Mouse (Mus musculus): ENCODE measurements at regions not wholly inside any gene's neighbourhood (a gene's known extent, or its start where the extent isn't known, plus 50 kb on each side); places are given as distances from the start of the nearest gene placed in this dataset.
A peak's percentile ranks its signal among the peaks of the same experiment; 100 is the strongest.

DNA sequence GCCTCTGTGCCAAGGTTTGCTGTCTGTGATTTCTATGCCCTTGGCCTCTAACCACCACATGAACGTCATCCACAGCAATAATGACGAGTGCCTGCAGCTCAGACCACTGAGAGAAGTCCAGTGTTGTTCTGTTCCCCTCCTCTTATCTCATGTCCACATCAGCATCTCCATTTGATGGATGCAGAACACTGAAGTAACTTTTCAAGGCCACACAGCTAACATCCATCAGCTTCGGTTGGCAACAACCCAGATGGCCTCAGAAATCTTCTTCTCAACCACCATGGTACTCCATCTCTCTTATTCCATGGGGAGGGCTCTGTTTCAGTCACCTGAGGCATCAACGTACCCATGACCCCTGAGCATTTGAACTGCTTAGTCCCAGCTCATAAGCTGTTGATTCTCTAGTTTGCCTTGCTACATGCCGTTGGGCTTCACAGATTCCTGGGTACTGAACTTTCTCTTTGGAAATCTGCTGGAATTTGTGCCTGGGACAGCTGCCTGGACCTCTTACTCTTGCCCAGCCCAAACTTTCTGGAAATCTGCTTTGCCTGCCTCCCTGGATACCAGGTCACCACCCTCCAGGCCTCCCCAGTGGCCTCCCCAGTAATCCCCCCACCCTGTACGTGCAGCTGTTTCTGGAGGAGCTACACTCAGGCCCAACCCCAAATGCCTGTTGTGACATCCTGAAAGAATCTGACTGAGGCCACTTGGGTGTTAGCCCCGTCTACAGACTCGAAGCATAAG, 94.1 kb upstream of the Fggy start:
- Histone ChIP-seq H3K27me3 (ENCODE audit: control insufficient read depth, insufficient read depth, low read length) (no peaks in the 10 kb centered on the region), H3K4me1 (replicated peaks; ENCODE audit: control insufficient read depth, insufficient read depth, low read length) (no peaks in the 10 kb centered on the region; the same call in 1 of the 2 replicates), H3K4me3 (ENCODE audit: control insufficient read depth, insufficient read depth, low read length) (no peak overlapping the region), H3K36me3 (ENCODE audit: control insufficient read depth, insufficient read depth, low read length) (no peaks in the 10 kb centered on the region), H3K27ac (ENCODE audit: control insufficient read depth, insufficient read depth, low read length) (no peak overlapping the region)
- 94% methylated on average over 8 of the region's 8 CpGs for WGBS
- DNase-seq: no peak
- TF ChIP-seq POLR2A (IDR thresholded peaks at IDR 0.05; ENCODE audit: control insufficient read depth, extremely low read depth, insufficient read depth, low read length, poor library complexity) (no peak), CTCF (IDR thresholded peaks at IDR 0.05; ENCODE audit: borderline replicate concordance, control insufficient read depth, extremely low read depth, insufficient read depth, low read length, poor library complexity) (no peak)

DNA sequence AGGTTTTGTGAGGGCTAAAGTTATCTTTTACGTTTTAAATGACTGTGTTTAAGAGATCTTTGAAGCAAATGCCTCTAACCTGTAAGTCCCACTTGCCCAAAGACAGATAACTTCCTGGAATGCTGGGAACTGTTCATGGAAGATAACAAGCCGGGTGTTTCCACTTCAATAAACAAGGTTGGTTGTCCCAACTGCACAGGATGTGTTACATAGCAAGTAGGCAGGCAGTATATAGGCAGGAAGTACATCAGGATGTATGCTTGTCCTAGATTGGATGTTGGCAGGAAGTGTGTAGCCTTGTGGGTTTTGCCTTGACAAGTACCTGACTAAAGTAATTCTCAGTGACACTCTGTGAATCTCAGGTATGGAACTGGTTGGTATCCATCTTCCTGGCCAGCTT, 90.7 kb upstream of the Fggy start:
- no peaks in the 10 kb centered on the region for H3K27me3 ChIP-seq (ENCODE audit: control insufficient read depth, insufficient read depth, low read length)
- no peak overlapping the region for H3K4me3 ChIP-seq (ENCODE audit: control insufficient read depth, insufficient read depth, low read length)
- no peaks in the 10 kb centered on the region for H3K36me3 ChIP-seq (ENCODE audit: control insufficient read depth, insufficient read depth, low read length)
- 33% methylated on average over 2 of the region's 2 CpGs for WGBS
- peak; percentile 7 for DNase-seq
- no peak overlapping the region for H3K27ac ChIP-seq (ENCODE audit: control insufficient read depth, insufficient read depth, low read length)
- H3K4me1 ChIP-seq (replicated peaks; ENCODE audit: control insufficient read depth, insufficient read depth, low read length): no peaks in the 10 kb centered on the region; the same call in 1 of the 2 replicates
- TF ChIP-seq POLR2A (IDR thresholded peaks at IDR 0.05; ENCODE audit: control insufficient read depth, extremely low read depth, insufficient read depth, low read length, poor library complexity) (no peak), CTCF (IDR thresholded peaks at IDR 0.05; ENCODE audit: borderline replicate concordance, control insufficient read depth, extremely low read depth, insufficient read depth, low read length, poor library complexity) (no peak)

DNA sequence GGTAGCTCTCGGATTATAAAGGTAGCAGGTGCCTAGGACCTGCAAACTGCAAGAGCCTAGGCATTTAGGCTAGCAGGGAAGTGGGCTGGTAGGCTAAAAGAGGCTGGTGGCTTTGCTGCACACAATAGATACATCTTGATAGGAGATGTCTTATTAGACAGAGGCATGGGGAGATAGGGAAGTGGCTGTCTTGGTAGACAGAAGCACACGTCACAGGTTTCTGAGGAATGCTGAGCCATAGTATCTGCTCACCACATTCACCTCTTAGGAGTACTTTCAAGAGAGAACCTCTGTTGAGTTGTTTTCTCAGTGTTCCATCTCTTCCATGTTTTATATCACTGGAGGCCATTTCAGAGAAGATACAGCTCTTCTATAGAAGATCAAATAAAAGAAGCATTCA, 89.8 kb upstream of the Fggy start:
- H3K27me3 ChIP-seq (ENCODE audit: control insufficient read depth, insufficient read depth, low read length): no peaks in the 10 kb centered on the region
- DNase-seq: no peak
- no peak overlapping the region for H3K27ac ChIP-seq (ENCODE audit: control insufficient read depth, insufficient read depth, low read length)
- H3K4me3 ChIP-seq (ENCODE audit: control insufficient read depth, insufficient read depth, low read length): no peak overlapping the region
- H3K4me1 ChIP-seq (replicated peaks; ENCODE audit: control insufficient read depth, insufficient read depth, low read length): no peaks in the 10 kb centered on the region; the same call in 1 of the 2 replicates
- 73% methylated on average over 2 of the region's 2 CpGs for WGBS
- no peaks in the 10 kb centered on the region for H3K36me3 ChIP-seq (ENCODE audit: control insufficient read depth, insufficient read depth, low read length)
- TF ChIP-seq CTCF (IDR thresholded peaks at IDR 0.05; ENCODE audit: borderline replicate concordance, control insufficient read depth, extremely low read depth, insufficient read depth, low read length, poor library complexity): no peak
- no peak for TF ChIP-seq POLR2A (IDR thresholded peaks at IDR 0.05; ENCODE audit: control insufficient read depth, extremely low read depth, insufficient read depth, low read length, poor library complexity)

DNA sequence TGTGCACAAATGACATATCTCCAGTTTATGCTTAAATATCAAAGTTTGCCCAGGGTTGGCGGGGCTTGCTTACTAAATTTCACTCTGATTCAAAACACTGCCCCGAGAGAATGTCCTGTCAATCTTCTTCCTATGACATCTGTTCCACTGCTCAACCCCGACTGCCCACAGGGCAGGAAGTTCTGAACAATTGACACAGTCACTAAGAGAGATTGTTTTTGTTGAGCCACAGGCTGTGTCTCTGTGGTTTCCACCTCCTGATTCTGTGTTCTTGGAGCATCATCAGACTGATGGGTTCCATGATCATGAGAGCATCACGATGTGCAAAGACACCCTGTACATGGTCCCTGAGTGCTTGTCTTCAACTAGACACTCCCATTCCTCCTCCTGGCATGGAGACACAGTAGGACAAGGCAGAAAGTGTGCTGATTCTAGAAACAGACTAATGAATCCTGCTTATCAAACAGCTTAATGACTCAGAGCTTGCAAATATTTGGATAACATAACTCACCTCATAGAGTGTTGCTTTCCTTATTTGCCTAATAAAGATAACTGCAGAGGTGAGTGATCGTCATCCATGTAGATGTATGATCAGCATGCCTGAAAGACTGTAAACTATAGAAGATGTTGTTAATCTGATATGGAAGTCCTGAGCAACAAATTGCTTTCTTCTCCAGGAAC, 82.4 kb upstream of the Fggy start:
- no peak for DNase-seq
- Histone ChIP-seq H3K4me3 (ENCODE audit: control insufficient read depth, insufficient read depth, low read length) (no peak overlapping the region), H3K27ac (ENCODE audit: control insufficient read depth, insufficient read depth, low read length) (no peak overlapping the region)

DNA sequence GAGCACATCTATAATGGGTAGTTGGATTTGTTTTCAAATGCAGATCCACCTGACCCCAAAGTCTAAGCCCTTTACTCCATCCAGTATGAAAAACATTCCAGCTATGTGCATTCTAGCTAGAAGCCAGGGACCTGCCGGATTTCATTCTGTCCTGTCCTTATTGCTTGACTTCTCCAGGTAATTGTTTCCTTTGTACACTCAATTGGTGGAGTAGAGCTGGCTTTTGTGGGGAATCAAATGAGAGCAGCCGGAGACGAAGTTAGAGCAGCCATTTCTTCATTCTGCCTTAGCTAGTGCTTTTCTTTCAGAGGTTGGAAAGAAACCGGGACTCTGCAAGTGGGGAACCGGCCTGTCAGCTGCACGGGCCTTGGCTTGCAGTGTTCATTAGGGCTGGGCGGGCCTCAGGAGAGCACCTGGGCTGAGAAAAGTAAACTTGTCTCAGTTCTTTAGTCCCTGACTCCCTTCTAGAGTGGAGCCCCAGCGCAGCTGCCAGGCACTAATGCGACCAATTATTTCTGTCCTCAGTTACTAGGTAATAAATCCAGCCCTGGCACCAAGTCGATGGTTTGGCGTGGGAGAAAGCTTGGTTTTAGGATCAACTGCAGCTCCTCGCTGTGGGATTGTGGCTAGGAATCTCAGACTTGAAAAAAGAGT, 81.1 kb upstream of the Fggy start:
- 93% methylated on average over 12 of the region's 12 CpGs for WGBS
- H3K27ac ChIP-seq (ENCODE audit: control insufficient read depth, insufficient read depth, low read length): no peak overlapping the region
- no peaks in the 10 kb centered on the region for H3K36me3 ChIP-seq (ENCODE audit: control insufficient read depth, insufficient read depth, low read length)
- no peaks in the 10 kb centered on the region for H3K27me3 ChIP-seq (ENCODE audit: control insufficient read depth, insufficient read depth, low read length)
- no peak for DNase-seq
- no peaks in the 10 kb centered on the region for H3K4me1 ChIP-seq (replicated peaks; ENCODE audit: control insufficient read depth, insufficient read depth, low read length)
- H3K4me3 ChIP-seq (ENCODE audit: control insufficient read depth, insufficient read depth, low read length): no peak overlapping the region
- TF ChIP-seq POLR2A (IDR thresholded peaks at IDR 0.05; ENCODE audit: control insufficient read depth, extremely low read depth, insufficient read depth, low read length, poor library complexity): no peak
- TF ChIP-seq CTCF (IDR thresholded peaks at IDR 0.05; ENCODE audit: borderline replicate concordance, control insufficient read depth, extremely low read depth, insufficient read depth, low read length, poor library complexity): no peak

More for the DNA sequence above, 82.4 kb upstream of the Fggy start:
- H3K36me3 ChIP-seq (ENCODE audit: control insufficient read depth, insufficient read depth, low read length): no peaks in the 10 kb centered on the region
- H3K4me1 ChIP-seq (replicated peaks; ENCODE audit: control insufficient read depth, insufficient read depth, low read length): no peaks in the 10 kb centered on the region
- 45% methylated on average over 5 of the region's 5 CpGs for WGBS
- TF ChIP-seq POLR2A (IDR thresholded peaks at IDR 0.05; ENCODE audit: control insufficient read depth, extremely low read depth, insufficient read depth, low read length, poor library complexity) (no peak), CTCF (IDR thresholded peaks at IDR 0.05; ENCODE audit: borderline replicate concordance, control insufficient read depth, extremely low read depth, insufficient read depth, low read length, poor library complexity) (no peak)
- H3K27me3 ChIP-seq (ENCODE audit: control insufficient read depth, insufficient read depth, low read length): no peaks in the 10 kb centered on the region

DNA sequence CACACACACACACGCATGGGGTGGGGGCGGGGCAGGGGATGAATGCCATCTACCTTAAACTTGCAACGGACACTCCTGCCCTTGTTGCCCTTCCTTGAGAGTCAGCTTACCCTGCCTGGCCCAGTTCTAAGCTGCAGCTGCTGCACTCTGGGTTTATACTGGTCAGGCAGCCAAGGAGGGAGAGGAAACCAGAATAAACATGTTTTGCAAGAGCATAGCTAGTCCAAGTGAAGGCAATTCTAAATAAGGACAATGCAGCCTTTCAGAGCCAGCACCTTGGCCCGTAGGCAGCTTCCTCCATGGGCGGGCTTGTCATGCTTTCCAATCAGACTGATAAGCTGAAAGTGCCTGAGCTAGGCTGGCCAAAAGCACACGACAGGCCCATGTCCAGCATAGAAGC, 73.7 kb upstream of the Fggy start:
- Histone ChIP-seq H3K4me3 (ENCODE audit: control insufficient read depth, insufficient read depth, low read length) (no peak overlapping the region), H3K27ac (ENCODE audit: control insufficient read depth, insufficient read depth, low read length) (no peak overlapping the region)

More for the DNA sequence above, 73.7 kb upstream of the Fggy start:
- WGBS: 83% methylated on average over 6 of the region's 6 CpGs
- Histone ChIP-seq H3K36me3 (ENCODE audit: control insufficient read depth, insufficient read depth, low read length) (no peaks in the 10 kb centered on the region), H3K4me1 (replicated peaks; ENCODE audit: control insufficient read depth, insufficient read depth, low read length) (peaks cover 2% of the 10 kb centered on the region; the same call in 1 of the 2 replicates), H3K27me3 (ENCODE audit: control insufficient read depth, insufficient read depth, low read length) (no peaks in the 10 kb centered on the region)
- no peak for TF ChIP-seq CTCF (IDR thresholded peaks at IDR 0.05; ENCODE audit: borderline replicate concordance, control insufficient read depth, extremely low read depth, insufficient read depth, low read length, poor library complexity)
- no peak for TF ChIP-seq POLR2A (IDR thresholded peaks at IDR 0.05; ENCODE audit: control insufficient read depth, extremely low read depth, insufficient read depth, low read length, poor library complexity)
- DNase-seq: no peak
